Mouse (Mus musculus) forebrain, embryonic 15.5 days (tissue): ENCODE results near the gene Mki67. TPM values are rescaled to one million over a fixed set of nuclear protein-coding genes. Genes with fewer than 3 reads are reported as not detected.

Source experiments
- polyA plus RNA-seq: library from polyadenylated mRNA; unstranded; fragments of >200 nt; fragmentation: Nextera tagmentation; extraction: Ambion mirVana; gene quantifications from 2 replicates; pipeline ENCODE4 v1.2.1, GENCODE M21; 2015

The Mki67 gene
- polyA plus RNA-seq, 1 experiment from 2014 or later = 18.8 TPM

Other genes starting within 250 kb of the Mki67 start
- gene Clrn3, start 187.7 kb downstream of the Mki67 start, polyA plus RNA-seq = not detected in 2 replicates
- gene Ptpre, start 178.9 kb downstream of the Mki67 start, polyA plus RNA-seq = 3.1 and 3.4 TPM in 2 replicates